Mouse (Mus musculus) MEL (cell line): ENCODE data around the gene Brd7. TPM values are rescaled to one million over a fixed set of nuclear protein-coding genes. Genes with fewer than 3 reads are reported as not detected.

Experiments
- DNase-seq: peaks from one replicate; pipeline ENCODE4 v3.0.0; 2011; ENCODE audit warnings: low read depth, low spot score
- H3K27ac ChIP-seq: 2 replicates; pipeline ENCODE4 v1.5.1; 2012; ENCODE audit warnings: low read depth, mild to moderate bottlenecking, control low read depth, low read length, moderate library complexity; ENCODE audit not compliant: control insufficient read depth
- H3K27me3 ChIP-seq, 2 experiments: fragments of 150-350 bp in 1 of 2; sonication (generic) in 1 of 2; 2 replicates each; pipeline ENCODE4 v1.6.1; 2012; ENCODE audit warnings: low read length in 2 of 2, mild to moderate bottlenecking in 2 of 2, improper control_type of control experiment in 1 of 2, moderate library complexity in 1 of 2; ENCODE audit not compliant: insufficient read depth in 2 of 2, control insufficient read depth in 1 of 2
- H3K36me3 ChIP-seq, 2 experiments: 2 replicates each; pipeline ENCODE4 v1.6.1; 2012 to 2014; ENCODE audit warnings: low read length in 2 of 2, improper control_type of control experiment in 1 of 2, inconsistent platforms in 1 of 2, mild to moderate bottlenecking in 1 of 2; ENCODE audit not compliant: insufficient read depth in 2 of 2, control insufficient read depth in 1 of 2
- H3K4me1 ChIP-seq, 2 experiments: fragments of 150-350 bp in 1 of 2; sonication (generic) in 1 of 2; 2 replicates each; pipeline ENCODE4 v1.6.1; 2012; ENCODE audit warnings: low read length in 2 of 2, improper control_type of control experiment in 1 of 2, mild to moderate bottlenecking in 1 of 2; ENCODE audit not compliant: insufficient read depth in 2 of 2, control insufficient read depth in 1 of 2
- H3K4me3 ChIP-seq, 2 experiments: fragments of 150-350 bp in 1 of 2; sonication (generic) in 1 of 2; 2 replicates each; pipeline ENCODE4 v1.5.1; 2012; ENCODE audit warnings: low read depth in 2 of 2, low read length in 2 of 2, mild to moderate bottlenecking in 2 of 2, moderate library complexity in 2 of 2, control low read depth in 1 of 2, improper control_type of control experiment in 1 of 2; ENCODE audit not compliant: control insufficient read depth in 1 of 2, insufficient read depth in 1 of 2
- H3K79me2 ChIP-seq: 2 replicates; pipeline ENCODE4 v1.6.1; 2012; ENCODE audit warnings: mild to moderate bottlenecking, low read length, moderate library complexity; ENCODE audit not compliant: control insufficient read depth, poor library complexity, insufficient read depth
- H3K9ac ChIP-seq: 2 replicates; pipeline ENCODE4 v1.6.1; 2012; ENCODE audit warnings: low read depth, mild to moderate bottlenecking, control low read depth, low read length, moderate library complexity; ENCODE audit not compliant: control insufficient read depth, poor library complexity, severe bottlenecking
- H3K9me3 ChIP-seq: fragments of 150-350 bp; sonication (generic); replicated peaks from 2 replicates; pipeline ENCODE4 v1.6.1; 2012; ENCODE audit warnings: mild to moderate bottlenecking, low read length, improper control_type of control experiment, moderate library complexity; ENCODE audit not compliant: insufficient read depth
- BHLHE40 ChIP-seq: IDR thresholded peaks from 2 replicates; pipeline ENCODE4 v1.6.1; 2012; ENCODE audit warnings: low read depth, mild to moderate bottlenecking, inconsistent platforms, low read length, improper control_type of control experiment, borderline replicate concordance
- CHD1 ChIP-seq: IDR thresholded peaks from 2 replicates; pipeline ENCODE4 v1.6.1; 2012; ENCODE audit warnings: low read depth, mild to moderate bottlenecking, inconsistent platforms, low read length, improper control_type of control experiment
- CTCF ChIP-seq, 3 experiments: IDR thresholded peaks in 2 of 3; conservative IDR thresholded peaks in 1 of 3; 2 replicates each; pipeline ENCODE4 v1.5.1; 2011 to 2012; ENCODE audit warnings: low read length in 3 of 3, low read depth in 2 of 3, mild to moderate bottlenecking in 2 of 3, improper control_type of control experiment in 1 of 3, inconsistent platforms in 1 of 3, mixed read lengths in 1 of 3, moderate library complexity in 1 of 3; ENCODE audit not compliant: control insufficient read depth in 1 of 3, insufficient read depth in 1 of 3, poor library complexity in 1 of 3, severe bottlenecking in 1 of 3
- ETS1 ChIP-seq: IDR thresholded peaks from 2 replicates; pipeline ENCODE4 v1.6.1; 2012; ENCODE audit warnings: low read depth, mild to moderate bottlenecking, inconsistent platforms, low read length, improper control_type of control experiment, moderate library complexity
- HCFC1 ChIP-seq: IDR thresholded peaks from 2 replicates; pipeline ENCODE4 v1.6.1; 2012; ENCODE audit warnings: low read depth, mild to moderate bottlenecking, inconsistent platforms, low read length, improper control_type of control experiment, moderate library complexity
- MAFK ChIP-seq: IDR thresholded peaks from 2 replicates; pipeline ENCODE4 v1.6.1; 2011; ENCODE audit warnings: low read depth, mild to moderate bottlenecking, low read length, improper control_type of control experiment, borderline replicate concordance
- MYB ChIP-seq: IDR thresholded peaks from 2 replicates; pipeline ENCODE4 v1.6.1; 2011; ENCODE audit warnings: mild to moderate bottlenecking, low read depth, low read length, improper control_type of control experiment
- MYC ChIP-seq: IDR thresholded peaks from 2 replicates; pipeline ENCODE4 v1.6.1; 2011; ENCODE audit warnings: low read depth, mild to moderate bottlenecking, low read length, improper control_type of control experiment, moderate library complexity
- POLR2AphosphoS2 ChIP-seq: IDR thresholded peaks from 2 replicates; pipeline ENCODE4 v1.6.1; 2011; ENCODE audit warnings: low read length, improper control_type of control experiment
- RAD21 ChIP-seq: IDR thresholded peaks from 2 replicates; pipeline ENCODE4 v1.6.1; 2011; ENCODE audit warnings: mild to moderate bottlenecking, low read depth, low read length, improper control_type of control experiment
- RCOR1 ChIP-seq: IDR thresholded peaks from 2 replicates; pipeline ENCODE4 v1.6.1; 2012; ENCODE audit warnings: low read depth, mild to moderate bottlenecking, inconsistent platforms, low read length, improper control_type of control experiment
- SMC3 ChIP-seq: IDR thresholded peaks from 2 replicates; pipeline ENCODE4 v1.6.1; 2011; ENCODE audit warnings: low read depth, low read length, improper control_type of control experiment
- USF1 ChIP-seq: IDR thresholded peaks from 2 replicates; pipeline ENCODE4 v1.6.1; 2014; ENCODE audit warnings: low read depth, mild to moderate bottlenecking, inconsistent platforms, low read length, improper control_type of control experiment, moderate library complexity
- USF2 ChIP-seq, 2 experiments: IDR thresholded peaks; 2 replicates each; pipeline ENCODE4 v1.6.1; 2011 to 2012; ENCODE audit warnings: improper control_type of control experiment in 2 of 2, low read length in 2 of 2, borderline replicate concordance in 1 of 2, inconsistent platforms in 1 of 2, low read depth in 1 of 2, mild to moderate bottlenecking in 1 of 2; ENCODE audit not compliant: insufficient read depth in 1 of 2
- ZC3H11A ChIP-seq: IDR thresholded peaks from 2 replicates; pipeline ENCODE4 v1.6.1; 2012; ENCODE audit warnings: low read depth, mild to moderate bottlenecking, inconsistent platforms, low read length, improper control_type of control experiment
- ZKSCAN1 ChIP-seq: IDR thresholded peaks from 2 replicates; pipeline ENCODE4 v1.6.1; 2012; ENCODE audit warnings: low read depth, mild to moderate bottlenecking, inconsistent platforms, low read length, improper control_type of control experiment, moderate library complexity
- ZMIZ1 ChIP-seq: IDR thresholded peaks from 2 replicates; pipeline ENCODE4 v1.6.1; 2012; ENCODE audit warnings: low read depth, mild to moderate bottlenecking, inconsistent platforms, low read length, improper control_type of control experiment, moderate library complexity
- polyA plus RNA-seq, 2 experiments: library from polyadenylated mRNA; stranded (reverse) in 1 of 2; unstranded in 1 of 2; fragments of >175 nt in 1 of 2; fragments of >200 nt in 1 of 2; gene quantifications; 2 replicates each; pipeline versions ENCODE4 v1.2.1 to v1.2.4; 2012; ENCODE audit warnings: low replicate concordance in 2 of 2, low read depth in 1 of 2; ENCODE audit not compliant: insufficient read length in 2 of 2, insufficient read depth in 1 of 2, missing spikeins in 1 of 2
- total RNA-seq: library from RNA; depleted of rRNA; stranded (reverse); fragments of 300-350 nt; gene quantifications from 2 replicates; pipeline ENCODE4 v1.2.3, GENCODE M21; 2012

Brd7 gene
- total and polyA plus RNA-seq, 3 experiments = 40.0 to 192 (median 89.0) TPM

DNA sequence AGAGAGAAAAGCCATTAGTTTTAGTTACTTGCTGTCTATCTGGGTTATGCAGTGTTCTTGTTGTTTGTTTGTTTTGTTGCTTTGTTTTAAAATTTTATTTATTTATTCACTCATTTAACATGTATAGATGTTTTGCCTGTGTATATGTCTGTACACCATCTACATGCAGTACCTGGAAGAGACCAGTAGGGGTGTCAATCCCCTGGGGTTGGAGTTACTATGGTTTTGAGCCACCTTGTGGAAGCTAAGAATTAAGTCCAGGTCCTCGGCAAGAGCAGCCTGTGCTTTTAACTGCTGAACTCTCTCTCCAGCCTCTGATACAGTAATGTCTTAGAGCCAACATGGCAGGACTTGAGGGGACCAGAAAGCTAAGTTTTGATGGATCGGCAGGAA is 21.2 kb upstream of the Brd7 start:
- TF ChIP-seq ZKSCAN1 (no peak), SMC3 (peak; percentile 42), ETS1 (no peak), USF2 (IDR thresholded peaks at IDR 0.05; ENCODE audit: borderline replicate concordance in 1 of 2, insufficient read depth in 1 of 2, low read depth in 1 of 2, low read length in 2 of 2) (no peak), MAFK (no peak), CHD1 (no peak), CTCF (IDR thresholded peaks at IDR 0.05 in 2 of 3, conservative IDR thresholded peaks at IDR 0.05 in 1 of 3; ENCODE audit: control insufficient read depth in 1 of 3, insufficient read depth in 1 of 3, low read depth in 2 of 3, low read length in 3 of 3, poor library complexity in 1 of 3, severe bottlenecking in 1 of 3) (peak in 2 of 3 experiments; percentile 31 to 73; a peak in 3 of 6 replicates), RAD21 (peak; percentile 21), POLR2AphosphoS2 (no peak), BHLHE40 (no peak), MYC (no peak)
- H3K4me3 ChIP-seq = no peak overlapping the region
- H3K36me3 ChIP-seq = no peaks in the 10 kb centered on the region
- peak; percentile 56 for DNase-seq
- no peaks in the 10 kb centered on the region; a peak in 1 of 4 replicates for H3K27me3 ChIP-seq
- H3K4me1 ChIP-seq = peaks cover 0 to 11% of the 10 kb centered on the region in 2 experiments; a peak in 2 of 4 replicates
- H3K9me3 ChIP-seq = no peaks in the 10 kb centered on the region
- no peaks in the 10 kb centered on the region for H3K79me2 ChIP-seq
- H3K9ac ChIP-seq = no peak overlapping the region
- no peak overlapping the region for H3K27ac ChIP-seq

DNA sequence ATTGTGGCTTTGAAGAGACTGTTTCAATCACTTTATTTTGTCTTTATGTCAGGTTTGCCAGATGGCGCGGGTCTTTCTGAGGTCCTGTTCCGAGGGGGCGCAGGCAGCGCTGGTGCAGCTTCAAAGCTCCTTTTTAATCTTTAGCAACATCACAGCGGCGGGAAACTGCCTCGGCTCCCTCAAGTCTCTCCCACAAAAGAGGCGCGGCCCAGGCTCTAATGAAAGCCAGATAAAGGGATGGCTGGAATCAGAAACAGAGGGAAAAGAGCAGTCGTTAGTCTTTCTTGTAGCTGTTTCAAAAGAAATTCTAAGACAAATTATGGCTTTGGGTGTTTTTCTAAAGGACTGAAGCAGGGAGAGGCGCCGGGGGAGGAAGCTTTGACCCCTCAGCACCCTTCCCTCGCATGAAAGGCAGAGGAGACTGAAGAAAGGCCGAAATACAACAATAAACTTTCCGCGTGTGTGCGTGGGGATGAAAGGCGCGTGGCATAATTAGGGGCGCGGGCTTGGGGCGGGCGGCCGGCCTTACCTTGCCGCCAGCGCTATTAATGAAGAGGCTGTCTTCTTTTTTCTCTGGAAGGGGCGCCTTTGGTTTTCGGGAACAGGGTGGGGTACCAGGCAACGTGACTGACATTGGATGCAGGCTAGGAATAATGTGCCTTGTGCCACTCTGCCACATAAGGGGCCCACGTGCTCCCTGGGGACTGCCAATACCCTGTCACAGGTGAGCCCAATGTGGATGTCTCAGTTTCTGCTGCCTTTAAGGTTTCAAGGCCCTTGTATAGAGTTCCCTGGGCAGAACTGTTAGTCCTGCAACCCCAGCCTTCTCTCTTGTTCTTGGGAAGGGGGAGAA is 20.5 kb upstream of the Brd7 start:
- Histone ChIP-seq H3K79me2 (no peaks in the 10 kb centered on the region), H3K36me3 (no peaks in the 10 kb centered on the region), H3K4me1 (peaks cover 0 to 11% of the 10 kb centered on the region in 2 experiments; a peak in 2 of 4 replicates), H3K9ac (no peak overlapping the region), H3K27ac (no peak overlapping the region), H3K9me3 (no peaks in the 10 kb centered on the region), H3K27me3 (no peaks in the 10 kb centered on the region; a peak in 1 of 4 replicates), H3K4me3 (no peak overlapping the region)
- no peak for DNase-seq
- no peak for TF ChIP-seq ZC3H11A
- TF ChIP-seq CHD1 = no peak
- TF ChIP-seq RCOR1 = no peak
- no peak for TF ChIP-seq RAD21
- no peak for TF ChIP-seq HCFC1
- TF ChIP-seq USF1 = no peak
- TF ChIP-seq MYB = no peak
- TF ChIP-seq ZMIZ1 = no peak
